In genomic region chr3:105799375-105799774, GRCm38 (mm10) we compare ENCODE assay signal across 9 mouse cellular contexts. TPM values are rescaled to one million over a fixed set of nuclear protein-coding genes. Genes with fewer than 3 reads are reported as not detected.
DNase-seq lines count a peak whose midpoint lies in the region; ATAC-seq and TF ChIP-seq lines count a peak whose summit lies in the region.
"Had no signal": no experiment of that assay in that cellular context is flagged by ENCODE, and none has a peak within 500 bp of the region (broad histone marks: within the 10 kb centered on the region; RNA-seq: fewer than 3 reads in every experiment).

No protein-coding gene starts in this region.

- no peak for ATAC-seq in forebrain, embryonic 15.5 days (replicated peaks)
- no peak for ATAC-seq in liver, embryonic 14.5 days (ENCODE audit: insufficient read depth)

- peak overlapping the region; percentile 72; the same call in 1 of the 2 replicates for H3K4me2 ChIP-seq in forebrain, embryonic 15.5 days (replicated peaks)
- H3K4me2 ChIP-seq in liver, embryonic 14.5 days (ENCODE audit: low read depth): peak overlapping the region; percentile 83

- peaks cover 41% of the 10 kb centered on the region for H3K4me1 ChIP-seq in heart, embryonic 10.5 days
- peaks cover 33% of the 10 kb centered on the region for H3K4me1 ChIP-seq in forebrain, embryonic 15.5 days
- peaks cover 46 to 50% of the 10 kb centered on the region in 2 experiments for H3K4me1 ChIP-seq in liver, embryonic 14.5 days (replicated peaks; ENCODE audit: control insufficient read depth in 2 of 2, insufficient read depth in 2 of 2, low read length in 1 of 2)

- intact Hi-C loops in heart, postnatal 25 days (cut with DNase I): no loop called here

- no peaks in the 10 kb centered on the region for H3K9me3 ChIP-seq in heart, embryonic 10.5 days
- H3K9me3 ChIP-seq in forebrain, embryonic 15.5 days: no peaks in the 10 kb centered on the region
- H3K9me3 ChIP-seq in liver, embryonic 14.5 days (ENCODE audit: control insufficient read depth, low read length): no peaks in the 10 kb centered on the region

- peak overlapping the region; percentile 94 for H3K4me3 ChIP-seq in heart, embryonic 10.5 days
- H3K4me3 ChIP-seq in forebrain, embryonic 15.5 days: no peak overlapping the region
- peak overlapping the region; percentile 79 to 99 for H3K4me3 ChIP-seq in liver, embryonic 14.5 days (ENCODE audit: insufficient read depth in 1 of 2, low read depth in 2 of 2, low read length in 2 of 2)

- WGBS in heart, embryonic 10.5 days: 67% methylated on average over 4 of the region's 4 CpGs
- 74% methylated on average over 4 of the region's 4 CpGs for WGBS in forebrain, embryonic 15.5 days
- 46% methylated on average over 4 of the region's 4 CpGs for WGBS in liver, embryonic 14.5 days (ENCODE audit: insufficient replicate concordance)

- no peaks in the 10 kb centered on the region for H3K36me3 ChIP-seq in heart, embryonic 10.5 days
- H3K36me3 ChIP-seq in forebrain, embryonic 15.5 days: no peaks in the 10 kb centered on the region
- H3K36me3 ChIP-seq in liver, embryonic 14.5 days (replicated peaks; ENCODE audit: control insufficient read depth, insufficient read depth, low read depth): no peaks in the 10 kb centered on the region

- TF ChIP-seq CTCF in liver, embryonic 14.5 days (IDR thresholded peaks at IDR 0.05; ENCODE audit: low read depth): no peak

- TF ChIP-seq EP300 in liver, embryonic 14.5 days (IDR thresholded peaks at IDR 0.05; ENCODE audit: low read depth): no peak

- no peak for DNase-seq in heart, embryonic 10.5 days (ENCODE audit: low spot score)
- no peak for DNase-seq in heart, postnatal 25 days (ENCODE audit: low spot score)
- peak; percentile 63 for DNase-seq in A20 (ENCODE audit: low read depth, low spot score)
- no peak for DNase-seq in liver, embryonic 14.5 days (ENCODE audit: low read depth in 3 of 3, low spot score in 3 of 3)
- DNase-seq in T-cell, adult 2 months (ENCODE audit: low spot score): no peak
- DNase-seq in ovary, adult 18-20 months (ENCODE audit: low spot score): no peak
- DNase-seq in spleen, adult 18-20 months: no peak
- DNase-seq: adrenal gland, postnatal 36 days had no signal

- peaks cover 18% of the 10 kb centered on the region; the same call in 1 of the 2 replicates for H3K27me3 ChIP-seq in heart, embryonic 10.5 days (ENCODE audit: insufficient read depth, poor library complexity, severe bottlenecking)
- no peaks in the 10 kb centered on the region for H3K27me3 ChIP-seq in forebrain, embryonic 15.5 days
- no peaks in the 10 kb centered on the region for H3K27me3 ChIP-seq in liver, embryonic 14.5 days (ENCODE audit: control insufficient read depth, insufficient read depth, low read length)

- no peak overlapping the region for H3K27ac ChIP-seq in heart, embryonic 10.5 days
- H3K27ac ChIP-seq in forebrain, embryonic 15.5 days (replicated peaks): no peak overlapping the region
- H3K27ac ChIP-seq in liver, embryonic 14.5 days: peak overlapping the region; percentile 90

- H3K9ac ChIP-seq in forebrain, embryonic 15.5 days (replicated peaks): no peak overlapping the region
- peak overlapping the region; percentile 79 for H3K9ac ChIP-seq in liver, embryonic 14.5 days (replicated peaks)

RNA-seq across cellular contexts. Expression of gene Rap1a, which starts 1.8 kb away (rescaled TPM):
- polyA plus RNA-seq in heart, embryonic 10.5 days (2016; fragmentation: Nextera tagmentation; extraction: Ambion mirVana): 73.9 and 95.3 TPM in 2 replicates
- total RNA-seq in heart, postnatal 25 days (2021): 100 to 1,000 TPM; 103 to 105 TPM
- polyA plus RNA-seq in forebrain, embryonic 15.5 days (2015; fragmentation: Nextera tagmentation; extraction: Ambion mirVana): 76.3 and 78.3 TPM in 2 replicates
- polyA plus RNA-seq in liver, embryonic 14.5 days (2012; rRNA removed): 20.5 and 37.4 TPM in 2 replicates
- polyA plus RNA-seq in liver, embryonic 14.5 days (2014; fragmentation: Nextera tagmentation; extraction: Ambion mirVana): 81.3 and 86.2 TPM in 2 replicates
